Mouse (Mus musculus): Measurements from ENCODE around the gene Tmcc1.

DNA sequence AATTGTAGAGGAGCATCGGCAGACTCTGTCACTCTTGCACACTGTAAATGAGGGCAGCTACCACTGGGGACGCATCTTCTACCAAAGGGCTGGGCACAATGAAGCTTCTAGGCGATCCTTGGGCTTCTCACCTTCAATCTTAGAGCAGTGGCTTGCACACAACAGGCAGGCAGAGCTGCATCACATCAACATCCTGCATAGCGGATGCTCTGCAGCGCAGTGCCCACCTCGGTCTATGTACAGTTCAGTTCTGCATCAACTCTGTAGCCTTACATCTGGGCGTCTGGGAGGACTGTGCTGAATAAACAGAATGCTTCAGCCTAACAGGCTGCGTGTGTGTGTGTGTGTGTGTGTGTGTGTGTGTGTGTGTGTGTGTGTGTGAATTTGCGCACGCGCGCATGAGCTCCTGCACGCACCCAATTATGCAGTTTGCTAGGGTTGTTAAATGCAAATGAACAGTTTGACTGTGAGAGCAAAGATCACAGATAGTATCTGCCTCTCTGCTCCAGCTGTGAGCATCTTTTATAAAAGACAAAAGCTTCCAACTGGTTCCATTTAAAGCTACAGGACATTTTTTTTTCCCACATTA lies 136.5 kb downstream of the Tmcc1 start:
- TF ChIP-seq POLR2A (IDR thresholded peaks at IDR 0.05; ENCODE audit: insufficient read depth, low read length): no peak
- no peak for TF ChIP-seq EP300 (IDR thresholded peaks at IDR 0.05; ENCODE audit: insufficient read depth, low read depth, low read length)
- no peak for TF ChIP-seq CTCF (IDR thresholded peaks at IDR 0.05; ENCODE audit: low read depth, low read length)
